Mouse (Mus musculus) kidney, embryonic 16.5 days (tissue): ENCODE results near the gene Sept14. TPM values are rescaled to one million over a fixed set of nuclear protein-coding genes. Genes with fewer than 3 reads are reported as not detected.
"Not testable (repeated sequence)": the region's sequence is repeated elsewhere in the genome, so short reads cannot be mapped to it uniquely, and the experiment has no call there.

ENCODE experiments used
- ATAC-seq: fragments of 200-750 bp; cut with Nextera tagmentation; 2 replicates; pipeline ENCODE4 v1.8.0; 2017; ENCODE audit warnings: moderate TSS enrichment; ENCODE audit not compliant: low FRiP score, low TSS enrichment
- H3K27ac ChIP-seq: fragments of 300-500 bp; sonication (generic); 2 replicates; pipeline ENCODE4 v1.5.1; 2014; ENCODE audit warnings: low read length
- H3K27me3 ChIP-seq: fragments of 300-500 bp; sonication (generic); 2 replicates; pipeline ENCODE4 v1.6.1; 2014; ENCODE audit warnings: low read length, control low read depth, mixed read lengths; ENCODE audit not compliant: insufficient read depth
- H3K36me3 ChIP-seq: fragments of 300-500 bp; sonication (generic); 2 replicates; pipeline ENCODE4 v1.6.1; 2014; ENCODE audit warnings: low read length, control low read depth, mixed read lengths; ENCODE audit not compliant: insufficient read depth
- H3K4me1 ChIP-seq: fragments of 300-500 bp; sonication (generic); 2 replicates; pipeline ENCODE4 v1.6.1; 2014; ENCODE audit warnings: low read length, control low read depth, mixed read lengths; ENCODE audit not compliant: insufficient read depth
- H3K4me2 ChIP-seq: fragments of 300-500 bp; sonication (generic); replicated peaks from 2 replicates; pipeline ENCODE4 v1.6.1; 2014; ENCODE audit warnings: low read depth, low read length
- H3K4me3 ChIP-seq: fragments of 300-500 bp; sonication (generic); 2 replicates; pipeline ENCODE4 v1.5.1; 2014; ENCODE audit warnings: mild to moderate bottlenecking, low read length
- H3K9ac ChIP-seq: fragments of 300-500 bp; sonication (generic); replicated peaks from 2 replicates; pipeline ENCODE4 v1.6.1; 2014; ENCODE audit warnings: low read length
- H3K9me3 ChIP-seq: fragments of 300-500 bp; sonication (generic); 2 replicates; pipeline ENCODE4 v1.6.1; 2016; ENCODE audit warnings: low read length, control low read depth
- WGBS: fragments of 180-500 bp; shearing (Covaris S2); extraction: QIAGEN DNeasy Blood & Tissue Kit; methylation state at CpG from one replicate; pipeline ENCODE4 v1.1.7; 2014; 5-methylcytosine and 5-hydroxymethylcytosine counted together
- polyA plus RNA-seq: library from polyadenylated mRNA; unstranded; fragments of >200 nt; fragmentation: Nextera tagmentation; extraction: Ambion mirVana; gene quantifications from 2 replicates; pipeline ENCODE4 v1.2.1, GENCODE M21; 2015

The Sept14 gene
- polyA plus RNA-seq, 1 experiment from 2014 or later: not detected

DNA sequence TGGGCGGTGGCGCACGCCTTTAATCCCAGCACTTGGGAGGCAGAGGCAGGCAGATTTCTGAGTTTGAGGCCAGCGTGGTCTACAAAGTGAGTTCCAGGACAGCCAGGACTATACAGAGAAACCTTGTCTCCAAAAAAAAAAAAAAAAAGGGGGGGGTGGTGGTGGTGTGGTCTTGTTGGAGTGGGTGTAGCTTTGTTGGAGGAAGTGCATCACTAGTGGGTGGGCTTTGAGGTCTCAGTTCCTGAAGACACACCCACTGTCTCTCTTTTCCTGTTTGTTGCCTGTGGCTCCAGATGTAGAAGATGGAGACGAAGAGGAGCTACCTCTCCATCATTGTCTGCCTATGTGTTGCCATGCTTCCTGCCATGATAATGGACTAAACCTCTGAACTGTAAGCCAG is 23.2 kb downstream of the Sept14 start:
- not testable (repeated sequence) for H3K4me1 ChIP-seq, H3K9me3 ChIP-seq, H3K4me2 ChIP-seq, H3K4me3 ChIP-seq, H3K9ac ChIP-seq, ATAC-seq, H3K36me3 ChIP-seq, H3K27ac ChIP-seq, H3K27me3 ChIP-seq
- WGBS: 92% methylated on average over 5 of the region's 5 CpGs

DNA sequence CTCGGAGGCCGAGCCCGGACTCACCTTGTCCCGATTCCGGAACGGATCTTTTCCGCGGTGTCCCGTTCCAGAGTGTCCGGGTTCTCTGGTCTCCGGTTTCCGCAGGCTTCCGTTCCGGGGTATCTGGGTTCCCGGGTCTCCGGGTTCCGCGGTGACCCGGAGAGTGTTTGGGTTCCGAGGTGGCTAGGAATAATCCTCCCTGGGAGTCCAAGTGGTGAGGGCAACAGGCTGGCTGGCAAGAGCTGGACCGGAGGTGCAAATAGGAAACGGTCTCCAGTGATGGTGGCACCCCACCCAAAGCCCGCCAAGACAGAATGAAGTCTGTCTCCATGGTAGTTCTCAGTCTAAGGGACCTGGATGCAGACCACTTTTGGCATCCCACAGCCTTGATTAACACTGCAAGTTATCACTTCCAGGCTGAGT is 38.3 kb downstream of the Sept14 start, which contains the start of gene Zfp11:
TSS of gene Zfp11 (minus strand) at position 64 of the 423 bp plus-strand sequence.
- Histone ChIP-seq H3K4me3 (peak within 1 kb of the TSS; percentile 85), H3K27me3 (no peaks in the 10 kb centered on the region), H3K27ac (peak within 1 kb of the TSS; percentile 26; the same call in 1 of the 2 replicates), H3K9me3 (peaks cover 10% of the 10 kb centered on the region), H3K4me2 (peak within 1 kb of the TSS; percentile 60), H3K9ac (peak within 1 kb of the TSS; percentile 89), H3K4me1 (peaks cover 11% of the 10 kb centered on the region), H3K36me3 (no peaks in the 10 kb centered on the region)
- WGBS: under 1% methylated on average over 23 of the region's 23 CpGs
- ATAC-seq: peak; percentile 89; the same call in 1 of the 2 replicates

DNA sequence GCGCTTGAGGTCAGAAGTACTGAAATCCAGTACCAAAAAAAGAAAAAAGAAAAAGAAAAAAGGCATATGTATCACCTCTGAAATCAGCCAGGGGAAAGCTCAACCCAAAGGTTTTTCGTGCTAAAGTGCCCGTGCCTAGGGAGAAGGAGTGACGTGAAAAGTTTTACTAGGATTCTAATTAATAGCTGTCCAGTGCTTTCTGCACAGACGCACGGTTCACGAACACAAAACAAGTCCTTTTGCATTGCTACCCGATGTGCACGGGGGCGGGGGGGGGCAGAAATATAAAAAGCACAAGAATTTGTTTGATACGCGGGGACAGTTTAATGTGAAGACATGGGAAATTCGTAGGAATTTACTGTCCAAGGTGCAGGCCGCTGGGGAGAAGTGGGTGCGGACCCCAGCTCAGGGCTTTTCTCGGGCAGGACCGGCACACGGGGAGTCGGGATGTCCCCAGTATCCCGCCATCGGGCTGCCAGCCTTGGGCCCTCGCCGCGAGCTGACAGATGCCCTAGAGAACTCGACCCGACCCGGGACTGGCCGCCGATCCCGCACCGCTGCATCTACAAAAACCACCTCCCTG is 38.8 kb downstream of the Sept14 start:
- Histone ChIP-seq H3K27ac (peak overlapping the region; percentile 26; the same call in 1 of the 2 replicates), H3K4me1 (peaks cover 11% of the 10 kb centered on the region), H3K4me2 (peak overlapping the region; percentile 60), H3K27me3 (no peaks in the 10 kb centered on the region), H3K4me3 (peak overlapping the region; percentile 85), H3K9me3 (peaks cover 8% of the 10 kb centered on the region), H3K36me3 (no peaks in the 10 kb centered on the region), H3K9ac (peak overlapping the region; percentile 89)
- ATAC-seq: no peak; the same call in 1 of the 2 replicates
- WGBS: under 1% methylated on average over 31 of the region's 31 CpGs

DNA sequence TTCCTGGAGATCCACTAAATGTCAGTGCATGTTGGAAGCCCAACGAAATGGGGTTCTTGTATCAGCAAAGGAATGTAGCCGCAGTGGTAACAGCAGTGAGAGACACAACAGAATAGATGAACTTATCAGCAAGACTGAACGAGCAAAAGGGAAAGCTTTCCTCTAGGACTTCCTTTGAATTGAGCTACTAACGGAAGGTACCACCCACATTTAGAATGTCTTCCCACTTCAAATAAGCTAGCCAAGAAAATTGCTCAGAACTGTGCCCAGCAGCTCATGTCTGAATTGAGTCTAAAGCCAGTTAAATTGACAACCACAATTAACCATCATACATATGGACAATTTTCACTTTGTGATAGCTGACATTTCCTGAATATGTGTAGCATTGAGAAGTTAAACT is 40.5 kb downstream of the Sept14 start:
- no peak for ATAC-seq
- H3K9me3 ChIP-seq: no peaks in the 10 kb centered on the region
- H3K4me1 ChIP-seq: peaks cover 11% of the 10 kb centered on the region
- no peaks in the 10 kb centered on the region for H3K27me3 ChIP-seq
- WGBS: 90% methylated on average over 4 of the region's 4 CpGs
- no peak overlapping the region for H3K4me3 ChIP-seq
- no peak overlapping the region for H3K27ac ChIP-seq
- H3K9ac ChIP-seq: no peak overlapping the region
- no peak overlapping the region for H3K4me2 ChIP-seq
- H3K36me3 ChIP-seq: no peaks in the 10 kb centered on the region

DNA sequence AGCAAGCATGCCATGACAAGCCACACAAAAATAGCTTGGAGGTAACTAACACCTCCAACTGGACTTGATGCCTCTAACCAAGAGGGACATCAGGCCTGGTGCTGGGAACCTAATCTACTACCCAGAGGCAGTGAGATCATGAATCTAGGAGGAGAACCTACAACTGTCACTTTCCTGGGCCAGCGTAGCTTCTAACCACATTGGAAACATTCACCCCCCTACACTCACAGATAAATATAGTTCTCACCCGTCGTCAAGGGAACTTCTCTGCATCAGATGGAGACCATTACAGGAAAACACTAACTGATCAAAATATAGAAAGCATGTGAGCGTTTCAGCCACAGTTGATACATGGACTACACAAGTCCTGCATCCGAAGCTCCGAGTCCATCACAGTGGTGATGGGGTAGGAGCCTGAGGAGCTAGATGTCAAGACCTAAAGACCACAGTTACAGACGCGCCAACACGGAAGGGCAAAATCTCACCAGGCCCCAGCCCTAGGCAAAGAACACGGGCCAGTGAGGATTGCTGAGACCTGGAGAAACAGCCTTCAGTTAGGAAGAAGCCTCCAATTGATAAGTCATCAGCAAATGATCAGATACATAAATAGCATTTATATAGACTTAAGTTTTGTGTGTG is 41.9 kb downstream of the Sept14 start:
- H3K9ac ChIP-seq: no peak overlapping the region
- no peaks in the 10 kb centered on the region for H3K27me3 ChIP-seq
- no peaks in the 10 kb centered on the region for H3K9me3 ChIP-seq
- ATAC-seq: no peak
- H3K4me3 ChIP-seq: no peak overlapping the region
- no peaks in the 10 kb centered on the region for H3K36me3 ChIP-seq
- no peak overlapping the region for H3K27ac ChIP-seq
- H3K4me2 ChIP-seq: no peak overlapping the region
- WGBS: 93% methylated on average over 10 of the region's 10 CpGs
- H3K4me1 ChIP-seq: peaks cover 11% of the 10 kb centered on the region

DNA sequence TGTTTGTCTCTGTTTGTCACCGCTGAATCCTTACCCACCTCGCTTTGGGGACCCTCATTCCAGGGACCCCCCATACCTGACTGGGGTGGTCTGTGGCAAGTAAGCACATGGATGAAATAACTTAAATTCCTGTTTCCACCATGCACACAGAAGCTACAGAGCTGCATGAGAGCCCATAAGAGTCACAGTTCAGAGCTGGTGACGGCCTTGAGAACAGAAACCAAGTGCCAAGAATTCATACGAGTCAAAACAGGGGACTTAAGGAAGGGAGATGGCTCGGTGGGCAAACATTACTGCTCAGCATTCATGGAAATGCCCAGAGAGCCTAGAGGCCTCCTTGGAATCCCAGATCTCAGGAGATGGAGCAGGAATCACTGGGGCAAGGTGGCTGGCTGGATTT is 44.2 kb downstream of the Sept14 start:
- Histone ChIP-seq H3K36me3 (peaks cover 6% of the 10 kb centered on the region; the same call in 1 of the 2 replicates), H3K9me3 (no peaks in the 10 kb centered on the region), H3K27me3 (no peaks in the 10 kb centered on the region), H3K27ac (no peak overlapping the region), H3K4me1 (peaks cover 9% of the 10 kb centered on the region), H3K4me3 (no peak overlapping the region), H3K9ac (no peak overlapping the region), H3K4me2 (no peak overlapping the region)
- no peak for ATAC-seq
- 90% methylated on average over 5 of the region's 5 CpGs for WGBS

DNA sequence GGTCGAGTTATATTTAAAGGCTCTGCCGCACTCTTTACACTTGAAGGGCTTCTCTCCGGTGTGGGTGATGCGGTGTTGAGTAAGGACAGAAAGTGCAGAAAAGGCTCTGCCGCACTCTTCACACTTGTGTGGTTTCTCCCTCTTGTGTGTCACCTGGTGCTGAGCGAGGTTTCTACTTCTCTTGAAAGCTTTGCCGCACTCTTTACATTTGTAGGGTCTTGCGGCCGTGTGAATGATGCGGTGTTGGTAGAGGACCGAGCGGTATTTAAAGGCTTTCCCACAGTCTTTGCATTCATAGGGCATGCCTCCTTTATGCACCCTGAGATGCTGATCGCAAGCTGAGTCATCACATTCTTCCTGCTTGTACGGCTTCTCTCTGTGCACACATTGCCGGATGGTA is 50.4 kb downstream of the Sept14 start:
- 92% methylated on average over 15 of the region's 15 CpGs for WGBS
- H3K27ac ChIP-seq: no peak overlapping the region
- no peaks in the 10 kb centered on the region for H3K27me3 ChIP-seq
- no peaks in the 10 kb centered on the region for H3K9me3 ChIP-seq
- H3K36me3 ChIP-seq: peaks cover 35% of the 10 kb centered on the region
- ATAC-seq: no peak
- no peak overlapping the region for H3K9ac ChIP-seq
- no peak overlapping the region for H3K4me3 ChIP-seq
- no peak overlapping the region for H3K4me2 ChIP-seq
- no peaks in the 10 kb centered on the region for H3K4me1 ChIP-seq

DNA sequence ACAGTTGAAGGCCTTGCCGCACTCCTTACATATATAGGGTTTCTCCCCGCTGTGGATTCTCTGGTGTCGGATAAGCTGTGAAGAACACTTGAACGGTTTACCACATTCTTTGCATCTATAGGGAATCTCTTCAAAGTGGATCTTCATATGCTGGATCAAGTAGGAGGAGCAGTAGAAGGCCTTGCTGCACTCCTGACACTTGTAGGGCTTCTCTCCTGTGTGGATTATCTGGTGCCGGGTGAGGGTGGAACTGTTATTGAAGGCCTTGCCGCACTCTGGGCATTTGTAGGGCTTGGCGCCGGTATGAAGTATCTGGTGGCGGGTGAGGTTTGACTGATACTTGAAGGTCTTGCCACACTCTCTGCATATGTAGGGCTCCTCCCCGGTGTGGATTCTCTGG is 51.3 kb downstream of the Sept14 start:
- H3K9me3 ChIP-seq: no peaks in the 10 kb centered on the region
- H3K27ac ChIP-seq: no peak overlapping the region
- 98% methylated on average over 10 of the region's 10 CpGs for WGBS
- ATAC-seq: no peak
- H3K4me1 ChIP-seq: no peaks in the 10 kb centered on the region
- H3K36me3 ChIP-seq: peaks cover 35% of the 10 kb centered on the region
- no peak overlapping the region for H3K4me2 ChIP-seq
- no peak overlapping the region for H3K4me3 ChIP-seq
- H3K9ac ChIP-seq: no peak overlapping the region
- H3K27me3 ChIP-seq: no peaks in the 10 kb centered on the region

DNA sequence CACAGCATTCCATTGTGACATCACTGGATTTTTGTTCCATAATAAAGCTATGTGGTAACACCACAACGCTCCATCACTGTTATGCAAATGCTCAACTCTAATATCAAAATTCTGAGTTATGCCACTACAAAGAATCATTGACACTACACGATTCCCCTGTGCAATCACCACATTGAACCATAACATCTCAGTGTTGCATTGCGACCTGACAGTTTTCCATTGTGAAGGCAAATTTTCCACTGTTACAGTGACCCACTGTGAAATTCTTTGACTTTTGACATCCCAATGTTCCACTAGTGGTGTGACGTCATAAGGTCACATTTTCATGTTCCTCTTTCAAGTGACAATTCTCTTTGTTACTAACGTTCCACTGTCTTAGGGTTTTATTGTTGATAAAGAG is 57.5 kb downstream of the Sept14 start:
- no peak overlapping the region for H3K4me3 ChIP-seq
- no peak for ATAC-seq
- H3K4me1 ChIP-seq: no peaks in the 10 kb centered on the region
- no peak overlapping the region for H3K9ac ChIP-seq
- H3K27me3 ChIP-seq: no peaks in the 10 kb centered on the region
- H3K9me3 ChIP-seq: no peaks in the 10 kb centered on the region
- no peak overlapping the region for H3K27ac ChIP-seq
- 92% methylated on average over 5 of the region's 5 CpGs for WGBS
- H3K4me2 ChIP-seq: no peak overlapping the region
- H3K36me3 ChIP-seq: peaks cover 6% of the 10 kb centered on the region; the same call in 1 of the 2 replicates
